Mouse (Mus musculus): ENCODE results near the gene Ak1.
A peak's percentile ranks its signal among the peaks of the same experiment; 100 is the strongest.

The Ak1 gene

DNA sequence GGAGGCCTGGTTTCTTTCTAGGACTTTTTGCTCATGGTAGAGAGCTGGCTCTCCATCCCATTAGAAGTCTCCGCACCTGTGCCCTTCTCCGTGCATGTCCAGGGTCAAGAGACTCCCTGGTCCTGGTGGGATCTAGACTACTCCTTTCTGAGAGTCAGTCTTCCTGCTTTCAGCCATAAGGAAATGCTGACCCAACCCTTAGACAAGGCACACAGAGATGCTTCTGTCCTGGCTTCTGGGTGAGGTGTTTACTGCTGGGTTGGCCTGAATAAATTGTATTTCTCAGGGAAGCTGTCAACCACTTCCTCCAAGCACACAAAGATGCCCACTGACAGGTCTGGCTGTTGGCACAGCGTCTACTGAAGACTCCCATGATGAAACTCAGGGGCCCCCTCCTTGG, 22.1 kb upstream of the Ak1 start, which contains the start of gene St6galnac6:
Gene St6galnac6 (plus strand): TSS at position 301 of the 400 bp plus-strand sequence.
- DNase-seq (ENCODE audit: low read depth, low spot score) = no peak

DNA sequence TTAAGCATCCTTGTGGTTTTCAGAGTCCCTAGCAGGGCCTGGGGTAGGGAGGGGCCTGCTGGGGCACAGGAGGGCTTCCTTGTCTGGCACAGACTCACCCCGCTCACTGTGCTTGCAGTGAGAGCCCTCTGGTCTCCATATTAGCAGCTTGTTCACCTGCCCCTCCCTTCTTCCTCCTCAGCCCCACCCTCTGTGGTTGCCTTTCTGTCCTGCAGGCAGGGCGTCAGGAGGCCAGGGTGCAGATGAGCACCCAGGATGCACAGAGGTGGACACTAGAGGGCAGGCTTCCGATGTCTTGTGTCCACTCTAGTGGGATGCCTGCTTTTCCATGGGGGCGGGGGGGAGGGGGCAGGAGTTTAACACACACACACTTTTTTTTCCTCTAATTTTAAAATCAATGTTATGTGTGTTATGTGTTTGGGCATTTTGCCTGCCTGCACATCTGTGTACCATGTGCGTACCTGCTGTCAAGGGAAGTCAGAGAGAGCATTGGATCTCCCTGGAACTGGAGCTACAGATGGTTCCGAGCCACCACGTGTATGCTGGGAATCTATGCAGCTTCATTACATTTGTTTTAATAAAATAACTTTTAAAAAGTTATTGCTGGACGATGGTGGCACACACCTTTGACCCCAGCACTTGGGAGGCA, 20.0 kb upstream of the Ak1 start:
- DNase-seq (ENCODE audit: low read depth, low spot score) = peak; percentile 68

DNA sequence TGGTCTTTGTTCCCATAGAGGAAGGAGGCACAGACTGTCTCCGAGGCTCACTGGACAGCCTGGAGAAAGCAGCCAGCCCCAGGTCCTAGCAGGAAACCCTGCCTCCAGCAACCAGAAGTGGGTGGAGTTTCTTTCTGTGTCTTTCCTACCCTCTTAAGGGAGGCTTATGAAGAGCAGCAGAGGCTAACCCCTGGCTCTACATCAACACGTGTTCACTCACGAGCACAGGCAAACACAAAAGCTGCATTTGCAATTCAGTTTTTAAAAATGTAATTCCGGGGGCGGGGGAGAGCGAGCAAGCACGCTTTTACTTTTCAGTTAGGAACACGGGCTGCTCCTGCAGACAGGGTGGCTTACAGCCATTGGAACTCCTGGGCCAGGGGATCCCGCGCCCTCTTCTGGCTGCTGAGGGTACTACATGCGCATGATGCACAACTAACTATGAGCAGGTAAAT, 18.9 kb upstream of the Ak1 start:
- peak; percentile 91 for DNase-seq (ENCODE audit: low read depth, low spot score)

DNA sequence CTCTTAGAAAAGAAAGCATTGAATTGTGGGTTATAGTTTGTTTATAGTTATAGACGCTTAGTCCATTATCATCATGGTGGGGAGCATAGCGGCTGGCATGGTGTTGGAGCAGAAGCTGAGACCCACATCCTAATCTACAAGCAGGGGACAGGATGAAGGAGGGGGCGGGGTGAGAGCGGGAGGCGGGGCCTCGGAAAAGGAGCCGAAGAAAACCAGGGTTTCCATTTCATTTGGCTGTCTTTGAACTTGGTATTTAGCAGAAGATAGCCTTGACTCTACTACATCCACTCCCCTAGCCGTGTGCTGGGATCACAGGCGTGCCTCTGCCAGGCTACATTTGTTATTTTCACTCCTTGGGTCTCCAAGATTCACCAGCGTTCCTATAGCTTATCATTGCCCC, 16.9 kb upstream of the Ak1 start:
- DNase-seq (ENCODE audit: low read depth, low spot score) = no peak

DNA sequence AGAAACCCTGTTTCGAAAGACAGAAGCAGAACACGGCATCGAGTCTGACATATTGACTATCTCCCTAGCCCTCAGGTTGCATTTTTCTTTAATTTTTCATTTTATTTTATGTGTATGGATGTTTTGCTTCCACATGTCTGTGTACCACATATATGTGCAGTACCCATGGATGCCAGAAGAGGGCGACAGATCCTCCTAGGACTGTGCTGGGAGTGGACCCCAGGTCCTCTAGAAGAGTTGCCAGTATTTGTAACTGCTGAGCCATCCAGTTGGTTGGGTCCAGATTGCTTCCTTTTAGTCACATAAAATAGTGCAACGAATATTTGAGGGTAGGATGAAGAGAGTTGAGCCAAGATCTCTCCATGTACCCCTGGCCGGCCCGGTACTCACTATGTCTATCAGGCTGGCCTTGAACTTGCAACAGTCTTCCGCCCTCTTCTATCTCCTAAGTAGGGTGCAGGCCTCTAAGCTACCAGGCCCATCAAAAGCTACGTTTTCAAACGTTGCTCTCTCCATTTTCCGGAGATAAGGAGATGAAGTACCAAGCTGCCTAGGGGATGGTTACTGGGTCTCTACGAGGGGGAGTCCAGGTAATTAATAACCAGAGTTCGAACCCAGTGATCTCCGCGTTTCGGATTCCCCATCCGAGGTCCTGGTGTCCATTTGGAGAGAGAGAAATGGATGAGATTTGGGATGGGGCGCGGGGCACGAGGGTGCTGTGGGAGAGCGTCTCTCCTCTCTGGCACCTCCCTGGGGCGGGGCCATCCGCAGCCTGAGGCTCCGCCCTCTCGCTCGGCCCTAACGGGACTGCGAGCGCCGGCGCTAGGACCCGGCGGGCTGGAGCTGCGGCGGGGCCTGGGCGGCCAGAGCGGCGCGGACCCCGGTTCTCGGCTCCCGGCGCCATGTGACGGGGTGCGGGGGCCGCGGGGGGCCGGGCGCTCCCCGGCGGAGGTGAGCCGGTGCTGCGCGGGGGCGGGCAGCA, 15.1 kb upstream of the Ak1 start:
- DNase-seq (ENCODE audit: low read depth, low spot score) = peak; percentile 82

DNA sequence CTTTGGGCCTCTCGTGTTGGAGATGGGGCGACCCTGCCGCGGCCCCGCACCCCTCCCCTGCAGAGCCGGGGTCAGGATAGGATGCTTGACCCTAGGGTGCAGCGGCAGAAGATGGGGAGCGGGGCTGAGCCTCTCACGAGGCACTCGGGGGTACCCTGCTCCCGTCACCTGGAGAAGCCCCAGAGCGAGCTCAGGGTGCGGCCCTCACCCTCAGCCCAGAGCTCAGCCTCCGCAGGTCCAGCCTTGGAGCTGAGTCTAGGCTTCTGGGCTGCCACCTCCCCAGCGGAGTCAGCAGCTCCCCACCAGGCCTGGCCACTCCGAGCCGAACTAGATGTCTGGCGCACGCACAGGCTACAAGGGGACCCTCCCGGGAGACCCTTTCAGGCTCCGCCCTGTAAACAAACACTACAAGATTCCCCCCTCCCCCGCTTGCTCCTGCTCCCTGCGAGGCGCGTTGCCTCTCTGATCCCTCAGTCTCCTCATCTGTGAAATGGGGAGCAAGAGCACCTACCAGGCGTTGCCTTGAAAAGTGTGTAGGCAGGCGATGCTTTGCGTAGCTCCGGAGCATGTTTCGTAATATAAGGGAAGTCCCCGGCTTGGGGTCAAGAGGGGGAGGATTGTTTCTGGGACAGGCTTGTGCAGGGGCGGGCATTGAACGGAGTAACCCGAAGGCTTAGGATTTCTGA, 14.2 kb upstream of the Ak1 start:
- peak; percentile 70 for DNase-seq (ENCODE audit: low read depth, low spot score)

DNA sequence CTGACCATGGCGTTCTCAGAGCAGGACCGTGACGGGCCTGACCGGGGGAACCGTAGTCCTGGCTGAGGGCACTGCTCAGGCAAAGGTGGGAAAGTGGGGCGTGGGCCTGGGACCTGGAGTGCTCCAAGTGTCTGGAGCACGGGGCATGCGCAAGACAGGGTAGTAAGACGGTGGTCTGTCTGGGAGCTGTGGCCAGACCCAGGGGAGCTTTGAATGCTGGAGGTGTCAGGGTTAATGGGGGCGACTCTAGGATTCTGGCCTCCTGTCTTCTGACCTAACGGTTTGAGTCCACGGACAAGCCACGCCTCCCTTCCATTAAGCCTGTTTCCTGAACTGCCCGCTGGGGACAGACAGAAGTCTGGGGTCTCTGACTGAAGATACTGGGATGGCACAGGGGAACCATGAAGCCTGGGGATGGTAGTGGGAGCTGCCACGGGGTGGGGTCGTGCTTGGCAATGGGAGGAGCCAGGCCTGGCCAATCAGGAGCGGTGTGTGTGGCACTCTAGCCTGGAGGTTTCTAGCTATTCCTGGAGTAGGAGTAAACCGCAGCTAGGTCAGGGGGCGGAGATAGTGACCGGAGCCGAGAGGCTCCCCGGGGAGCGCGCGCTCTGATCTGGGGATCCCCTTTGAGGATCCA, 13.3 kb upstream of the Ak1 start:
- DNase-seq (ENCODE audit: low read depth, low spot score) = peak; percentile 44

DNA sequence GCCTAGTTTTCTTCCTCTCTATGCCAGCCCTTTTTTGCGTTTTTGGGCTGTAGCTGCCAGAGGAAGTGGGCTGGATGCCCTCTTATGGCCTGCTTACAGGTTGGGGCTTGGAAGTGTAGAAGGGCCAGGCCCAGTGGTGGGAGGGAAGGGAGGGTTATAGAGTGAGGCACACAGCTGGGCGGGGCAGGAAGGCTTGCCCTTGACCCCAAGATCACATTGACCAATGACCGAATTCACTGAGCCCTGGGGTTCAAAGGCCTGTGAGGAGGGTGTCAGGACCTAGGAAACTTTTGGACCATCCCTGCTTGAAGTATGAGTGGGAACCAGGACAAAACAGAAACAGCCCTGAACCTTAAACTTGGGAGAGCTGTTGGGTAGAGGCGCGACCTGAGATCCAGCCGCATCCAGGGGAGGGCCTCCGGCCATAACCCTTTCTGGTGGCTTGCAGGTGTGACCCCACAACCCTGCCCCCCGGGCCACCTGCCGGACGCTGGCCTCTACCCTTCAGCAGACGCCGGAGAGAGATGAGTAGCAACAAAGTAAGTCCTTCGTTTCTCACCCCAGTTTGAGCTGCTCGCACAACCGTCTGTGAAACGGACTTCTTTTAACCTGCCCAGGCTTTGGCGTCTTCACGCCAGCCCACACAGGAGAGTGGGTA, 12.7 kb upstream of the Ak1 start:
- DNase-seq (ENCODE audit: low read depth, low spot score) = no peak

DNA sequence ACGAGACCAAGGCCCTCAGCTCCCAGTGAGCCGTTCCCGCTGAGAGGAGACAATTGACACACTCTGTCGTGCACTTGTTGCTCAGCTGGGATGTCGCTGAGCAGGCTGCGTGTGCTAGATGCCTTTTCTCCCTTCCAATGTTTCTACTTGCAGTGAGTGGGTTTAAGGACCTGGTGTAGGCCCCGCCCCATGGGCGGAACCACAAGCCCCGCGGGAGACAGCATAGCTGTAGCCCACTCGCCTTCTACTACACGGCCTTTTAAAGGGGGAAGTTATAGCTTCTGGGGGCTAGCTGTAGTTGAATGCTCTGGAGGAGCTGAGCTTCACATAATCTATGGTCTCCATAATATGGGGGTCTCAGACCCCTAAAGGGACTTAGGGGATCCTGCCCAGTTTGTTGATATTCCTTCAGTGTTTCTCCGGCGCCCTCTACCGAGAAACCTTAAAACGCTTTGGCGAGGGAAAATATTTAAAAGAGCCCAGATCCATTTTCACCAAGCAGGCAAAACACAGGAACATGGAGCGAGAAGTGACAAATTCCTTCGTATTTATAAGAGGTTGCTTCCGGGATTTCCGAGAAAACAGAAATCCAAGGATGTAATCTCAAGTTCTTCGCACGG, 10.8 kb upstream of the Ak1 start:
- peak; percentile 36 for DNase-seq (ENCODE audit: low read depth, low spot score)

DNA sequence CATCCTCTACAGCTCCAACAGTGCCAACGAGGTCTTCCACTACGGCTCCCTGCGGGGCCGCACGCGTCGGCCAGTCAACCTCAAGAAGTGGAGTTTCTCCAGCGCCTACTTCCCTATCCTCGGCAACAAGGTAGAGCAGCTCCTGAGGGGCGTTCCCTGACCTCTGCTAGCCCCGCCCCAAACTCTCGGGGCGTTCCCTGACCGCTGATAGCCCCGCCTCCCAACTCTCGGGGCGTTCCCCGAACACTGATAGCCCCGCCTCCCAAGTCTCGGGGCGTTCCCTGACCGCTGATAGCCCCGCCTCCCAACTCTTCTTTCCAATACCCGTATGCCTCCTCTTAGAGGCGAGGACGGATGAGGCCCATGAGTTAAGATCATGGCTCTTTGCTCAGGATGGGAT, 9.3 kb upstream of the Ak1 start:
- DNase-seq (ENCODE audit: low read depth, low spot score) = no peak

DNA sequence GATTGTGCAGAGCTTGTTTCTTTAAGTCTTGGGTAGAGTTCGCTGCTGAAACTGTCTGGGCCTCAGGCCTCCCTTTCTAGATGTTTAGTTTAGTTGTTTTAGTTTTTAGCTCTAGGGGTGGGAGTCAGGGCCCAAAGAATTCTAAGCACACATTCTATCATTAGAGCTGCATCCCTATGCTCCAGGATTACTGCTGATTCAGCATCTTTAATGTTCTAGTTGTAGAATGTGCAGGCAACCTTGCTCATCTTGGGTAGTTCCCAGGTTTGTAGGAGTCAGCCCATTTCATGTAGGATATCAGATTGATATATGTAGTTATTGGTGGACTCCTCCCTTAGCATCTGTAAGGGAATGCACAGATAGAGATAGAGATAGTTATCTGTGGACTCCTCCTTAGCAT, 4.4 kb upstream of the Ak1 start:
- DNase-seq (ENCODE audit: low read depth, low spot score) = no peak

DNA sequence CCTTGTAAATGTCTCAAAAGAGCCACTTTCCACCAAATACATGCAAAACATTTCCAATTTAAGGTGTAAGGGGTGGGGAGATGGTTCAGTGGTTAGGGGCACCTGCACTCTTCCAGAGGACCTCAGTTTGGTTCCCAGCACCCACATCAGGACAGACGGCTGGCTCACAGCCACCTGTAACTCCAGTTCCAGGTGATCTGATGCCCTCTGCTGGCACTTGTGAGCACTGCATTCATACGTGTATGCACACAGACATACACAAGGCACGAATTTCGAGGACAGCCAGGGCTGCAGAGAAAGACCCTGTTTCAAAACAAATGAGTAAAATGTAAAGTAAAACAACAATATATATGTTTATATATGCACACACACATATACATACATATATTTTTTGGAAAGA, 4.0 kb upstream of the Ak1 start:
- DNase-seq (ENCODE audit: low read depth, low spot score) = peak; percentile 45

DNA sequence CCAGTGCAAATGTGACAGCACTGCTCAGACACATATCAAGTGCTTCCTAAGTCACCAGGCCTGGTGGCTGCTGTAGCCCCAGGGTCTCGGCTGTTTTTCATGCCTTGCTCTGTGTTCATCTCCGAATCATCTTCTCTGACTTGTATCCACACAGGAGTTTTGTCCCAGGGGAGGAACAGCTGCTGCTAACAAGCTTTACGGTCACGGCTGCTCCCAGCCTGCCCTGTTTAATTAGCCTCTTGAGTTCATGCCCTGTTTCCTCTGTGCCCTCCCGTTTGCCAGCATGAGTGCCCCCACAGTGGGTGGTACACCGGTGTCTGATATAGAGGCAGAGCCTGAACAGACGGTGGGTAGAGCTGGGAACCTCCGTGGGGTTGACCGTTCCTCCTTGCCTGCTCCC, 3.5 kb upstream of the Ak1 start:
- DNase-seq (ENCODE audit: low read depth, low spot score) = no peak

DNA sequence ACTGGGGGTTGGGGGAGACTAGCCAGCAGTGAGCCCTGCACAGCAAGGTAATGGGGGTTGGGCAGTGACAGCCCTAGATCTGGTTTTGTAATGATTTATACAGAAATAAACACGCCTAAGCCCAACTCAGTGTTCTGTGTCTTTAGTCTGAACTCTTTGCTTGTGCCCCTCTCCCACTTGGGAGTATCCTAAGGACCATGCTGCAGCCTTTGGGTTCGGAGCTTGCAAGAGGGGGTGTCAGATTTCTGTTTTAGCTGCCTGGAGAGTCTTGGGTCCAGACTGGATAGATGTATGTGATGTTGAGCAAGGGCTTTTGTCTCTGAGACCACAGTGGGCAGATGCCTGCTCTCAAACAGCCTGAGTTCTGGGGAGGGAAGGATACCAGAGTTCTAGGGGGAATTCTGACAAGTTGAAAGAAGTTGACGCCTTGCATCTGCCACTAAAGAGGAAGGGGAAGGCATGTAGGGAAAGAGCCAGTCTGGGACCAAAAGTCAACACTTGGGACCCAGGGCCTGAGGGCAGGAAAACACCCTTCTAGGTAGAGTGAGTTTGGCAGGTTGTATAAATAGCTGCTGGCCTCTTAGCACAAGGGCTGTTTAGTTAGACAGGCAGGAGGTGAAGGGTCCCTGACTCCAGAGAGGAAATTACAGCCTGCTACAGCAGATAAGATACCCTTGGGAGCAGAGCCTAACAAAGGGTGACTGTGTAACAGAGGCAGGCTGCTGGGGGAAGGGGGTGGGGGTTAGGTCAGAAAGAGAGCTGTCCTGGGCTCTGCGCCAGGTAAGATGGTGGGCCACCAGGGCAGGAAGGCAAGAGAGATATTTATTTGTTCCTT, 659 bp upstream of the Ak1 start:
- no peak for DNase-seq (ENCODE audit: low read depth, low spot score)

DNA sequence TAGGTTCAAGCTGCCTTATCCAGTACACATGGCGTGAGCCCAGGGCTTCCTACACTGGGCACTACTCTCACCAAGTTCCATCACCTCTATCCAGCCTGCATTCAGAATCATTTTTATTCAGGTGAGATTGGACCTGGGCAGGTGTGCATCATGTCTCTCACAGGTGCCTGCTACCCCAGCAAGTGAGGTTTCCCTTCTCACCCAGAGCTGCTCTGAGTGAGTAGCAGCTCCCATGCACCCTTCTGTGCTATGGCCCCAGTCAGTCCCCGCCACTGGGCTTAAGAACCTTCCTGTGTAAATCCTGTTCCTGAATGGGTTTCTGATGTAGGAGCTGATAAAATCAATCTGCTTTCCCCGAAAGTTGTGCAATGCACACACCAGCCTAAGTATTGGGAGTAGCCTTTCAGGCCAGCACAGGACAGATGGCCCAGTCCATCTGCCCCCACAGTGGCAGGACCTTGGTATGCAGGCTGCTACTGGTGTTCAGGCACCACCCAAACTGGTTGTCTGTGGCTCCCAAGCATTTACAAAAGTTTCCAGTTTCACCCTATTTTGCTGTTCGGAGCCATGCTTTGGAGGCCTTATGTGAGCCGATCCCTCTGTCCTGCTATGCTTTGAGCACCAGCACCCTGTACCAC, 2.7 kb downstream of the Ak1 start:
- DNase-seq (ENCODE audit: low read depth, low spot score) = no peak

DNA sequence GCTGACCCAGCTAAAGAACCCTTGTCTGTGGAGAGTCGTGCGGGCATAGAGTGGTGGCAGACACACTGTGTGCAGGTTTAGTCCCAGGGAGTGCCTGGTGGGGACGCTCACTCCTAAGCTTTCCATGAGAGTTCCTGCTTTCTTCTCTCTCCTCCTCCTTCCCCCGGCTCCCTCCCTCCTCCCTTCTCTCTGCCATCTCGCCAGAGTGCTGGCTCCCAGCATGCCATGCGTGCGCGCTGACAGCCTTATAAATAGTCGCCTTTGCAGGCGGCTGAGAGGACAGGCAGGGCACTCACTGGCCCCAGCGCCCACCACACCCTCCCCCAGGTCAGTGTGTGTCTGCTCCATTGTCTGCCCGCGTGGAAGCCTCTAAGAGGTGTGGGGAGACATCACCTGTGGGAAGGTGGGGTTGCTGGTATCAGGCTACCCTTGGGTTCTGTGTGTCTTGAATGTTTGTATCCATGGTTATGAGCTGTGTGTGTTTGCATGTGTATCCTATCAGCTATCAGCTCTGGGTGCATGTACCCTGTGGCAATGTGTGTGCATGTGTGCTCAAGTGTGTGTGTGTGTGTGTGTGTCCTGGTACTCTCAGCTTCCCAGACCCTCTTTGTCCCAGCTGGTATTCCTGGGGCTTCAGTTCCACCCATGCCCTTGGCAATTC, 3.8 kb downstream of the Ak1 start:
- no peak for DNase-seq (ENCODE audit: low read depth, low spot score)

DNA sequence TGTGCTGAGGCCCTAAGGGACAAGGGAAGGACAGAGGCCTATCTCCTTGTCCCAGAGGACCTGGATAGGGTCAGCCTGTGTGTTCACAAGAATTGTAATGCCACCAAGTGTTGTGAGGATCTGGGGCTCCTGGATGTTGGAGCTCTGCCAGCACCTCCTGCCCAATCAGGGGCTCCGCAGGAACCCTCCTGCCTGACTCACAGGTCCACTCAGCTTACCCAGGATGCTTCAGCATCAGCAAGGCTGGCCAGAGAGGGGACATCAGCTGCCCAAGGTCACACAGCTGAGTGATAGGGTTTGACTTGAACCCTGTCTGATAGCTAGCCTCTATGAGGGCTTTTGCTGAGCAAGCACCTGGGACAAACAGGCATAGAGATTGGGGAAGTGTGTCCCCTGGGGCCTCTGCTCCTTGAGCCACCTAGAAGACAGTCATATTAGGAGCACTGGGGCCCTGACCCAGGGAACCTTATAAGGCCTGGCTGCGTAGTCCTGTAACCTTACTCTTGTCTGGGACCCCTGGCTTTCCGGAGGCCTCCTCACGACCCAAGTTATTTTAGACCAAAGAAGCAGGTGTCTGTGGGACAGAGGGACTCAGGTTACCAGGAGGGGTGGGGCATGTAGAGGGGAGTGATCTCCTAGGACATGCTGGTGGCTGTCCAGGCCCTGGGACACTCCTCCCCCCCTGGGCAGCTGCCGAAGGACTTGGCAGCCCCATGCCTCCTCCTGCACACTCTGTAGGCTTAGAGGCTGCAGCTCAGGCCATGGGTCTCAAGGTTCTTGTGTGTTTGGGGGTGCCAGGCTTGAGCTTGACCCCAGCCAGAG, 4.5 kb downstream of the Ak1 start:
- DNase-seq (ENCODE audit: low read depth, low spot score) = no peak
